Mouse (Mus musculus) heart, postnatal 0 days (tissue): Measurements from ENCODE around the gene Ube2r2. TPM values are rescaled to one million over a fixed set of nuclear protein-coding genes. Genes with fewer than 3 reads are reported as not detected.

Source experiments
- ATAC-seq: fragments of 200-750 bp; cut with Nextera tagmentation; 2 replicates; pipeline ENCODE4 v1.8.0; 2017; ENCODE audit warnings: low read depth, moderate number of reproducible peaks, moderate library complexity; ENCODE audit not compliant: insufficient read depth
- DNase-seq: peaks from one replicate; pipeline ENCODE4 v3.0.0-alpha.2; 2016; ENCODE audit warnings: low spot score
- H3K27ac ChIP-seq: fragments of 300-500 bp; sonication (generic); 2 replicates; pipeline ENCODE4 v1.5.1; 2014; ENCODE audit warnings: low read depth, mild to moderate bottlenecking
- H3K27me3 ChIP-seq: fragments of 300-500 bp; sonication (generic); 2 replicates; pipeline ENCODE4 v1.6.1; 2014; ENCODE audit warnings: low read length, mixed read lengths; ENCODE audit not compliant: control insufficient read depth, insufficient read depth
- H3K36me3 ChIP-seq: fragments of 300-500 bp; sonication (generic); replicated peaks from 2 replicates; pipeline ENCODE4 v1.6.1; 2014; ENCODE audit warnings: low read length, mixed read lengths; ENCODE audit not compliant: control insufficient read depth, insufficient read depth
- H3K4me1 ChIP-seq: fragments of 300-500 bp; sonication (generic); 2 replicates; pipeline ENCODE4 v1.6.1; 2014; ENCODE audit warnings: antibody characterized with exemption; ENCODE audit not compliant: control insufficient read depth, insufficient read depth
- H3K4me2 ChIP-seq: fragments of 300-500 bp; sonication (generic); 2 replicates; pipeline ENCODE4 v1.6.1; 2014; ENCODE audit warnings: low read depth, mild to moderate bottlenecking, low read length, moderate library complexity
- H3K4me3 ChIP-seq: fragments of 300-500 bp; sonication (generic); 2 replicates; pipeline ENCODE4 v1.5.1; 2014; ENCODE audit warnings: low read depth, low read length
- H3K9ac ChIP-seq: fragments of 300-500 bp; sonication (generic); replicated peaks from 2 replicates; pipeline ENCODE4 v1.6.1; 2014; ENCODE audit warnings: low read depth, low read length, mixed read lengths
- H3K9me3 ChIP-seq: fragments of 300-500 bp; sonication (generic); replicated peaks from 2 replicates; pipeline ENCODE4 v1.6.1; 2016; ENCODE audit warnings: low read length; ENCODE audit not compliant: control insufficient read depth
- CTCF ChIP-seq: IDR thresholded peaks from 2 replicates; pipeline ENCODE4 v1.5.1; 2016; ENCODE audit warnings: antibody characterized with exemption, control low read depth, low read depth
- EP300 ChIP-seq: IDR thresholded peaks from 2 replicates; pipeline ENCODE4 v1.6.1; 2016; ENCODE audit warnings: antibody characterized with exemption, low read depth
- WGBS: fragments of 180-500 bp; shearing (Covaris S2); extraction: QIAGEN DNeasy Blood & Tissue Kit; methylation state at CpG from one replicate; pipeline ENCODE4 v1.1.7; 2014; 5-methylcytosine and 5-hydroxymethylcytosine counted together
- polyA plus RNA-seq: library from polyadenylated mRNA; unstranded; fragments of >200 nt; fragmentation: Nextera tagmentation; extraction: Ambion mirVana; gene quantifications from 2 replicates; pipeline ENCODE4 v1.2.1, GENCODE M21; 2015
- total RNA-seq: library from RNA; depleted of rRNA; stranded (reverse); fragments of >200 nt; gene quantifications from 2 replicates; pipeline ENCODE4 v1.2.3, GENCODE M21; 2014; ENCODE audit warnings: low replicate concordance

Ube2r2 gene
- total and polyA plus RNA-seq, 2 experiments from 2014 or later: 48.9 to 60.9 TPM

DNA sequence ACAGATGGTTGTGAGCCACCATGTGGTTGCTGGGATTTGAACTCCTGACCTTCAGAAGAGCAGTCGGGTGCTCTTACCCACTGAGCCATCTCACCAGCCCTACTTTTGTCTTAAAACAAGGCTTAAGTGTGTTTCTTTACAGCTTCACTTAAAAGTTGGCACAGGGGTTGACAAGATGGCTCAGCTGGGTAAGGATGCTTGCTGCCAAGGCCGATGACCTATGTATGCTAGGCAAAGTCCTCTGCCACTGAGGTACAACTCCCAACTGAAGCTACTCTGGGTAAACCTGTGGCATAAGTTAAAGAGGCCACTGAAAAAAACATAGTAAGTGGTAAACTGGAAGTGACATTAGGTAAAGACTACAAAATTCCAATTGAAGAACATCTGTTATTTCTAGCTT is 7.1 kb downstream of the Ube2r2 start:
- no peak overlapping the region for H3K9ac ChIP-seq
- WGBS: 88% methylated on average over 2 of the region's 2 CpGs
- peaks cover 15% of the 10 kb centered on the region for H3K36me3 ChIP-seq
- H3K27me3 ChIP-seq: no peaks in the 10 kb centered on the region
- no peak for DNase-seq
- H3K27ac ChIP-seq: no peak overlapping the region
- H3K9me3 ChIP-seq: 0 out of 2 replicates have a peak, but pooled peaks cover 3% of the 10 kb centered on the region
- no peak overlapping the region for H3K4me3 ChIP-seq
- H3K4me1 ChIP-seq: 0 out of 2 replicates have a peak, but pooled peaks cover 5% of the 10 kb centered on the region
- no peak for TF ChIP-seq EP300
- no peak for TF ChIP-seq CTCF
- no peak for ATAC-seq
- no peak overlapping the region for H3K4me2 ChIP-seq

DNA sequence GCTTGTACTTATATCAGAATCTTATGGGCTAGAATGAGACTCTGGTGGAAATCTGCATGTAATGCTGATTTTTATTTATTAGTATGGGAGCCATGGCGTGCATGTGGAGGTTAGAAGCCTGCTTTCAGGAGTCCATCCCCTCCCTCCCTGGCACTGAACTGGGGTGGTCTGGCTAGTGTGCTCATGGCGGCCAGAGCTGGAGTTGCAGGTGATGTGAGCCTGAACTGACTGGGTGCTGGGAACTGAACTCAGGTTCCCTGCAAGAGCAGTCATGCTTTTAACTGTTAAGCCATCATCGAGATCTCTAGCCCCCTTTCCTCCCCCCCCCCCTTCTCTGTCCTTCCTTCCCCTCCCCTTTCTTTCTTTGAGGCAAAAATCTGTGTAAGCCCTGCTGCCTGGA is 14.3 kb downstream of the Ube2r2 start:
- TF ChIP-seq CTCF: no peak
- no peak for TF ChIP-seq EP300
- H3K4me1 ChIP-seq: no peaks in the 10 kb centered on the region
- 82% methylated on average over 3 of the region's 3 CpGs for WGBS
- H3K27ac ChIP-seq: no peak overlapping the region
- H3K4me2 ChIP-seq: no peak overlapping the region
- H3K36me3 ChIP-seq: 0 out of 2 replicates have a peak, but pooled peaks cover 3% of the 10 kb centered on the region
- DNase-seq (no peak), ATAC-seq (no peak)
- no peak overlapping the region for H3K4me3 ChIP-seq
- no peaks in the 10 kb centered on the region for H3K27me3 ChIP-seq
- no peak overlapping the region for H3K9ac ChIP-seq
- H3K9me3 ChIP-seq: no peaks in the 10 kb centered on the region

DNA sequence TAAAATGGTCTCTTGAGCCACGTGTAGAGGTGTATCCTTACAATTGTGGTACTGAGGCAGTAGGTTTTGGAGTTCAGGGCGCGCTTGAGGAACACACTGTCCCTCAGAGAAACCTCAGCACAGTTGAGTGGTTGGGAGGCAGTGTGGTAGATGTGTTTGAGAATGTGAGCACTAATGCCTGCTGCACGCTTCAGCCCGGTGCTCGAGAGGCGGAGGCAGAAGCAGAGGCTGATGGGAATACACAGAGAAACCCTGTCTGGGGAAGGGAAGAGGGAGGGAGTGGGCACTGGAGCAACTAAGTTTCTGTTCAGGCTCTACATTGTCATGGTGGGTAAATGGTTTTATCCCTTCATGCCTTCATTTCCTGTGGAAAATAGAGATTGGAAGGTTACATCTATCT is 15.6 kb downstream of the Ube2r2 start:
- DNase-seq: no peak
- ATAC-seq: no peak
- 0 out of 2 replicates have a peak, but pooled peaks cover 3% of the 10 kb centered on the region for H3K36me3 ChIP-seq
- H3K4me1 ChIP-seq: no peaks in the 10 kb centered on the region
- H3K27ac ChIP-seq: no peak overlapping the region
- H3K4me2 ChIP-seq: no peak overlapping the region
- H3K9me3 ChIP-seq: no peaks in the 10 kb centered on the region
- TF ChIP-seq CTCF (no peak), EP300 (no peak)
- 91% methylated on average over 7 of the region's 7 CpGs for WGBS
- no peak overlapping the region for H3K9ac ChIP-seq
- no peak overlapping the region for H3K4me3 ChIP-seq
- H3K27me3 ChIP-seq: no peaks in the 10 kb centered on the region

- Histone ChIP-seq H3K4me3 (no peak overlapping the region), H3K36me3 (0 out of 2 replicates have a peak, but pooled peaks cover 3% of the 10 kb centered on the region), H3K27ac (no peak overlapping the region), H3K27me3 (no peaks in the 10 kb centered on the region), H3K4me1 (peaks cover 5% of the 10 kb centered on the region; the same call in 1 of the 2 replicates), H3K9ac (no peak overlapping the region), H3K9me3 (no peaks in the 10 kb centered on the region), H3K4me2 (no peak overlapping the region)
- DNase-seq (no peak), ATAC-seq (no peak)
- 70% methylated on average over 3 of the region's 3 CpGs for WGBS
- TF ChIP-seq CTCF: no peak
- TF ChIP-seq EP300: no peak
Measured at GRCm38 (mm10) chr4:41153146-41153545, 17.6 kb downstream of the Ube2r2 start.

GRCm38 (mm10) chr4:41156961-41157360 is 21.4 kb downstream of the Ube2r2 start:
- 77% methylated on average over 9 of the region's 9 CpGs for WGBS
- Histone ChIP-seq H3K9me3 (no peaks in the 10 kb centered on the region), H3K9ac (no peak overlapping the region), H3K27ac (no peak overlapping the region), H3K4me1 (peaks cover 8% of the 10 kb centered on the region; the same call in 1 of the 2 replicates), H3K36me3 (no peaks in the 10 kb centered on the region), H3K4me3 (no peak overlapping the region), H3K4me2 (no peak overlapping the region), H3K27me3 (no peaks in the 10 kb centered on the region)
- ATAC-seq: no peak
- no peak for DNase-seq
- TF ChIP-seq EP300: no peak
- TF ChIP-seq CTCF: no peak

DNA sequence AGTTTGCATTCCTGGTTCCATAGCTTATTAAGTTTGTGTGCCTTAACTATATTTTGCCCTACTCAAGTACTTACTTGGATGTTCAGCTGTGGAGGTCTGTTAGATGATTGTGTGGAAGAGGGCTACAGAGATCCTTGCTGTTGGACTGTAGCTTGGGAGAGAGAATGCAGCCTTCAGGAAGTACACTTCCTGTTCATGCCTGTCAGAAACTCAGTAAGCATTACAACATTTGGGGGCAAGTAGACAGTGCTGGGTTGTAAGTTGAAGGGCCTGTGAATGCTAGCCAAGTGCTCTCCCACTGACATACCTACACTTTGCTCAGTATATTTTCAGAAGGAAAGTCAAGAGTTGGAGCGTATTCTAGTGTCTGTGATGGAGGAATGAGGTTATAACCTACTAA is 22.7 kb downstream of the Ube2r2 start:
- H3K27ac ChIP-seq: no peak overlapping the region
- no peak overlapping the region for H3K4me3 ChIP-seq
- DNase-seq (no peak), ATAC-seq (no peak)
- peaks cover 8% of the 10 kb centered on the region; the same call in 1 of the 2 replicates for H3K4me1 ChIP-seq
- no peak overlapping the region for H3K4me2 ChIP-seq
- H3K9ac ChIP-seq: no peak overlapping the region
- no peaks in the 10 kb centered on the region for H3K27me3 ChIP-seq
- H3K36me3 ChIP-seq: no peaks in the 10 kb centered on the region
- no peaks in the 10 kb centered on the region for H3K9me3 ChIP-seq
- WGBS: 96% methylated on average over 1 of the region's 1 CpGs
- TF ChIP-seq CTCF: no peak
- no peak for TF ChIP-seq EP300
